Mouse (Mus musculus) midbrain, embryonic 11.5 days (tissue): ENCODE data around the gene Ppwd1. TPM values are rescaled to one million over a fixed set of nuclear protein-coding genes. Genes with fewer than 3 reads are reported as not detected.

Experiments used
- ATAC-seq: fragments of 200-750 bp; cut with Nextera tagmentation; 2 replicates; pipeline ENCODE4 v1.8.0; 2017; ENCODE audit warnings: moderate TSS enrichment, moderate library complexity; ENCODE audit not compliant: low FRiP score
- DNase-seq: peaks from one replicate; pipeline ENCODE4 v3.0.0; 2015; ENCODE audit warnings: low spot score; ENCODE audit errors: missing footprints
- H3K27ac ChIP-seq: fragments of 300-500 bp; sonication (generic); 2 replicates; pipeline ENCODE4 v1.5.1; 2014; ENCODE audit warnings: low read depth, low read length
- H3K27me3 ChIP-seq: fragments of 300-500 bp; sonication (generic); 2 replicates; pipeline ENCODE4 v1.6.1; 2014; ENCODE audit warnings: mild to moderate bottlenecking, low read length, moderate library complexity, mixed read lengths; ENCODE audit not compliant: control insufficient read depth, insufficient read depth
- H3K36me3 ChIP-seq: fragments of 300-500 bp; sonication (generic); 2 replicates; pipeline ENCODE4 v1.6.1; 2014; ENCODE audit warnings: mild to moderate bottlenecking, low read length, moderate library complexity, mixed read lengths; ENCODE audit not compliant: control insufficient read depth, insufficient read depth
- H3K4me1 ChIP-seq: fragments of 300-500 bp; sonication (generic); 2 replicates; pipeline ENCODE4 v1.6.1; 2014; ENCODE audit warnings: low read length; ENCODE audit not compliant: control insufficient read depth, insufficient read depth
- H3K4me2 ChIP-seq: fragments of 300-500 bp; sonication (generic); 2 replicates; pipeline ENCODE4 v1.6.1; 2014; ENCODE audit warnings: mild to moderate bottlenecking, moderate library complexity
- H3K4me3 ChIP-seq: fragments of 300-500 bp; sonication (generic); 2 replicates; pipeline ENCODE4 v1.5.1; 2014; ENCODE audit warnings: low read depth, low read length
- H3K9ac ChIP-seq: fragments of 300-500 bp; sonication (generic); 2 replicates; pipeline ENCODE4 v1.6.1; 2014; ENCODE audit warnings: low read length
- H3K9me3 ChIP-seq: fragments of 300-500 bp; sonication (generic); 2 replicates; pipeline ENCODE4 v1.6.1; 2016; ENCODE audit warnings: low read length; ENCODE audit not compliant: control insufficient read depth
- WGBS: fragments of 180-500 bp; shearing (Covaris S2); extraction: QIAGEN DNeasy Blood & Tissue Kit; methylation state at CpG from one replicate; pipeline ENCODE4 v1.1.7; 2014; 5-methylcytosine and 5-hydroxymethylcytosine counted together
- polyA plus RNA-seq: library from polyadenylated mRNA; unstranded; fragments of >200 nt; fragmentation: Nextera tagmentation; extraction: Ambion mirVana; gene quantifications from 2 replicates; pipeline ENCODE4 v1.2.1, GENCODE M21; 2014

Ppwd1 gene
- polyA plus RNA-seq, 1 experiment from 2014 or later: 16.4 TPM

- DNase-seq: peak; percentile 99
- peaks cover 10% of the 10 kb centered on the region for H3K4me1 ChIP-seq
- peak; percentile 92 for ATAC-seq
- no peaks in the 10 kb centered on the region for H3K9me3 ChIP-seq
- H3K9ac ChIP-seq: peak within 1 kb of the TSS; percentile 83
- WGBS: under 1% methylated on average over 32 of the region's 32 CpGs
- H3K27me3 ChIP-seq: no peaks in the 10 kb centered on the region
- peak within 1 kb of the TSS; percentile 42; the same call in 1 of the 2 replicates for H3K27ac ChIP-seq
- H3K4me3 ChIP-seq: peak within 1 kb of the TSS; percentile 68
- H3K36me3 ChIP-seq: no peaks in the 10 kb centered on the region
- H3K4me2 ChIP-seq: peak within 1 kb of the TSS; percentile 76
Observed at GRCm38 (mm10) chr13:104177796-104178649, 50.6 kb downstream of the Ppwd1 start, which contains the start of gene Trappc13. TSS of gene Trappc13 (minus strand) at chr13:104178469.

- Histone ChIP-seq H3K4me1 (peaks cover 10% of the 10 kb centered on the region), H3K9me3 (no peaks in the 10 kb centered on the region), H3K9ac (peak overlapping the region; percentile 34; the same call in 1 of the 2 replicates), H3K27ac (no peak overlapping the region), H3K4me2 (peak overlapping the region; percentile 76), H3K27me3 (no peaks in the 10 kb centered on the region), H3K4me3 (peak overlapping the region; percentile 26), H3K36me3 (no peaks in the 10 kb centered on the region)
- WGBS: 75% methylated on average over 3 of the region's 3 CpGs
- no peak for DNase-seq
- no peak for ATAC-seq
Observed at GRCm38 (mm10) chr13:104176874-104177273, 51.8 kb downstream of the Ppwd1 start.

- Histone ChIP-seq H3K4me2 (no peak overlapping the region), H3K36me3 (peaks cover 7% of the 10 kb centered on the region; the same call in 1 of the 2 replicates), H3K27me3 (no peaks in the 10 kb centered on the region), H3K9ac (no peak overlapping the region), H3K4me3 (no peak overlapping the region), H3K9me3 (no peaks in the 10 kb centered on the region), H3K27ac (no peak overlapping the region), H3K4me1 (peaks cover 5% of the 10 kb centered on the region)
- ATAC-seq (no peak), DNase-seq (no peak)
Observed at GRCm38 (mm10) chr13:104172498-104172897, 56.1 kb downstream of the Ppwd1 start.

- Histone ChIP-seq H3K9me3 (no peaks in the 10 kb centered on the region), H3K9ac (no peak overlapping the region), H3K4me2 (no peak overlapping the region), H3K4me3 (no peak overlapping the region), H3K27ac (no peak overlapping the region), H3K27me3 (no peaks in the 10 kb centered on the region), H3K4me1 (no peaks in the 10 kb centered on the region; the same call in 1 of the 2 replicates), H3K36me3 (peaks cover 7% of the 10 kb centered on the region; the same call in 1 of the 2 replicates)
- ATAC-seq (no peak), DNase-seq (no peak)
- 95% methylated on average over 5 of the region's 5 CpGs for WGBS
Observed at GRCm38 (mm10) chr13:104171711-104172110, 56.9 kb downstream of the Ppwd1 start.

DNA sequence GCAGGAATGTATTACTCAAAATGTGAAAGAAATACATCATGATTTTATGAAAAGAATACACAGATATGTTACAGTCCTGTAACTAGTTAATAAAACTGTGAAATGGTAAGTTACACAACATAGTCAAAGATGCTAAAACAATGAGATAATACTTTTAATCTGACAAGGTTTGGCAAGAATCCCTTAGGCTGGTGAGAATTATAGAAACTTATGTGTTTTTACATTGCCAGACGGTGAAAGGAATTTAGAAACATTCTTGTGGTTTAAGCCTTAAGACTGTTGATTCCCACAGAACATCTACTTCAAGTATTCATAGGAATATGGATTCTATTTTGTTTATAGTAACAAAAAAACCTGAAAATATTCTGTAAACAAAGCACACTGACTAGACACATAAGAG lies 73.0 kb downstream of the Ppwd1 start:
- Histone ChIP-seq H3K4me3 (no peak overlapping the region), H3K9ac (no peak overlapping the region), H3K9me3 (no peaks in the 10 kb centered on the region), H3K27me3 (no peaks in the 10 kb centered on the region), H3K4me2 (no peak overlapping the region), H3K4me1 (no peaks in the 10 kb centered on the region), H3K36me3 (peaks cover 6% of the 10 kb centered on the region), H3K27ac (no peak overlapping the region)
- no peak for DNase-seq
- WGBS: 95% methylated on average over 1 of the region's 1 CpGs
- ATAC-seq: no peak

Other genes starting within 250 kb of the Ppwd1 start
- 23.5 and 23.9 TPM in 2 replicates for gene Nln, start 119.2 kb downstream of the Ppwd1 start, polyA plus RNA-seq
- 27.0 and 28.0 TPM in 2 replicates for gene Sgtb, start 119.1 kb downstream of the Ppwd1 start, polyA plus RNA-seq
- gene Trappc13, start 50.4 kb downstream of the Ppwd1 start, polyA plus RNA-seq: 82.4 and 96.4 TPM in 2 replicates
- 26.5 and 30.0 TPM in 2 replicates for gene Trim23, start 50.0 kb downstream of the Ppwd1 start, polyA plus RNA-seq
- gene Cenpk, start 232 bp downstream of the Ppwd1 start, polyA plus RNA-seq: 75.1 and 77.1 TPM in 2 replicates
- 2.6 and 3.3 TPM in 2 replicates for gene Adamts6, start 59.0 kb upstream of the Ppwd1 start, polyA plus RNA-seq